Comparison of ENCODE assay signal across 8 mouse cellular contexts in genomic region chr5:107901014-107901615, GRCm38 (mm10). TPM values are rescaled to one million over a fixed set of nuclear protein-coding genes. Genes with fewer than 3 reads are reported as not detected.
DNase-seq lines count a peak whose midpoint lies in the region; ATAC-seq and TF ChIP-seq lines count a peak whose summit lies in the region.

No protein-coding gene starts in this region.

- H3K27me3 ChIP-seq in heart, adult 2 months (ENCODE audit: control insufficient read depth, insufficient read depth, low read length): no peaks in the 10 kb centered on the region
- H3K27me3 ChIP-seq in hindbrain, embryonic 10.5 days (ENCODE audit: insufficient read depth, poor library complexity, severe bottlenecking): no peaks in the 10 kb centered on the region

- peaks cover 30% of the 10 kb centered on the region for H3K36me3 ChIP-seq in heart, adult 2 months (ENCODE audit: control insufficient read depth, insufficient read depth, low read length)
- peaks cover 43% of the 10 kb centered on the region for H3K36me3 ChIP-seq in hindbrain, embryonic 10.5 days

- H3K9me3 ChIP-seq in hindbrain, embryonic 10.5 days: no peaks in the 10 kb centered on the region

- TF ChIP-seq EP300 in heart, adult 2 months (IDR thresholded peaks at IDR 0.05; ENCODE audit: insufficient read depth, low read depth, low read length): no peak

- intact Hi-C loops in heart, adult 2 months (cut with DNase I): loop anchor here (2.0 to 10.0 kb wide), 4 partner anchors 32 to 564 kb away; partner anchors contain the start of genes Ccdc18, Dr1, Pcgf3 and Tmed5
- intact Hi-C loops in heart, postnatal 36 days (cut with DNase I): loop anchor here (2.0 to 10.0 kb wide), 3 partner anchors 32 to 534 kb away; partner anchors contain the start of genes Atp5k, Ccdc18 and Tmed5

- no peaks in the 10 kb centered on the region; the same call in 1 of the 2 replicates for H3K4me1 ChIP-seq in heart, adult 2 months (ENCODE audit: control insufficient read depth, insufficient read depth, low read length)
- peaks cover 12% of the 10 kb centered on the region for H3K4me1 ChIP-seq in hindbrain, embryonic 10.5 days (replicated peaks)

- peak overlapping the region; percentile 85 for H3K9ac ChIP-seq in heart, adult 2 months (ENCODE audit: low read depth, low read length)

- under 1% methylated on average over 23 of the region's 23 CpGs for WGBS in heart, adult 2 months
- under 1% methylated on average over 23 of the region's 23 CpGs for WGBS in hindbrain, embryonic 10.5 days

- peak overlapping the region; percentile 86 for H3K4me3 ChIP-seq in heart, adult 2 months
- H3K4me3 ChIP-seq in hindbrain, embryonic 10.5 days: peak overlapping the region; percentile 99

- no peak for TF ChIP-seq CTCF in heart, adult 2 months (IDR thresholded peaks at IDR 0.05)

- H3K79me2 ChIP-seq in heart, adult 2 months (replicated peaks; ENCODE audit: control insufficient read depth, insufficient read depth, low read length): peaks cover 1% of the 10 kb centered on the region; the same call in 1 of the 2 replicates

- H3K27ac ChIP-seq in heart, adult 2 months: peak overlapping the region; percentile 89
- H3K27ac ChIP-seq in hindbrain, embryonic 10.5 days: peak overlapping the region; percentile 99

- peak; percentile 24; the same call in 1 of the 2 replicates for ATAC-seq in megakaryocyte progenitor cell, adult 5-6 weeks (replicated peaks; ENCODE audit: poor library complexity)

- no peak for TF ChIP-seq POLR2A in heart, adult 2 months (IDR thresholded peaks at IDR 0.05; ENCODE audit: insufficient read depth, low read depth, low read length)

- DNase-seq in heart, adult 2 months: no peak
- no peak for DNase-seq in heart, postnatal 36 days
- DNase-seq in spleen, postnatal 36 days (ENCODE audit: low spot score in 2 of 2): peak; percentile 36 to 42
- no peak for DNase-seq in spleen, adult 12 weeks (ENCODE audit: low spot score)
- no peak for DNase-seq in hindbrain, embryonic 10.5 days (ENCODE audit: low spot score)
- no peak for DNase-seq in cerebellum, postnatal 36 days
- no peak for DNase-seq in cerebellum, adult 9-11 months

RNA-seq across cellular contexts. Expression of gene Rpl5, which starts 0.8 kb away (rescaled TPM):
- 10 to 100 TPM; 29.2 to 31.4 TPM for total RNA-seq in heart, adult 2 months (2021)
- polyA plus RNA-seq in heart, adult 2 months (2012; rRNA removed): 12.5 and 20.4 TPM in 2 replicates
- 10 to 100 TPM; 29.9 to 37.3 TPM for total RNA-seq in heart, postnatal 36 days (2021)
- polyA plus RNA-seq in hindbrain, embryonic 10.5 days (2016; fragmentation: Nextera tagmentation; extraction: Ambion mirVana): 61.9 and 81.3 TPM in 2 replicates
- total RNA-seq in megakaryocyte progenitor cell, adult 5-6 weeks (2015): 475 and 483 TPM in 2 replicates
- 228 and 280 TPM in 2 replicates for total RNA-seq in megakaryocyte progenitor cell, adult 5-6 weeks (2017)

RNA-seq across cellular contexts. Expression of gene Evi5, which starts 26.2 kb away (rescaled TPM):
- total RNA-seq in heart, adult 2 months (2021): 10 to 100 TPM; 20.5 to 21.7 TPM
- 7.4 and 11.6 TPM in 2 replicates for polyA plus RNA-seq in heart, adult 2 months (2012; rRNA removed)
- 10 to 100 TPM; 19.5 to 21.5 TPM for total RNA-seq in heart, postnatal 36 days (2021)
- 48.4 and 51.8 TPM in 2 replicates for polyA plus RNA-seq in hindbrain, embryonic 10.5 days (2016; fragmentation: Nextera tagmentation; extraction: Ambion mirVana)
- 19.5 and 21.4 TPM in 2 replicates for total RNA-seq in megakaryocyte progenitor cell, adult 5-6 weeks (2015)
- total RNA-seq in megakaryocyte progenitor cell, adult 5-6 weeks (2017): 12.2 and 16.6 TPM in 2 replicates

Comparison
In these comparisons a context has a peak if more than half of its experiments do, and no peak if none do; other contexts are left out.
1. DNase-seq: peak in spleen, postnatal 36 days (2 of 2); none in heart, adult 2 months (0 of 2), heart, postnatal 36 days (0 of 2), spleen, adult 12 weeks (single experiment), hindbrain, embryonic 10.5 days (single experiment), cerebellum, postnatal 36 days (0 of 2) and cerebellum, adult 9-11 months (single experiment).
2. RNA of gene Rpl5, which starts 0.8 kb away (total RNA-seq): 228 to 483 TPM in megakaryocyte progenitor cell, adult 5-6 weeks; 29.9 to 37.3 TPM in heart, postnatal 36 days and 29.2 to 31.4 TPM in heart, adult 2 months; every median in the first group is over 4 times any median in the second.